Mouse (Mus musculus): ENCODE results near the gene Hist1h1b.

GRCm38 (mm10) chr13:21789925-21790324 lies 9.5 kb upstream of the Hist1h1b start:
- TF ChIP-seq CTCF (IDR thresholded peaks at IDR 0.05; ENCODE audit: low read depth, low read length) (no peak), EP300 (IDR thresholded peaks at IDR 0.05; ENCODE audit: insufficient read depth, low read depth, low read length) (no peak)
